Mouse (Mus musculus): ENCODE results near the gene Pcx.
A peak's percentile ranks its signal among the peaks of the same experiment; 100 is the strongest.

Pcx gene

DNA sequence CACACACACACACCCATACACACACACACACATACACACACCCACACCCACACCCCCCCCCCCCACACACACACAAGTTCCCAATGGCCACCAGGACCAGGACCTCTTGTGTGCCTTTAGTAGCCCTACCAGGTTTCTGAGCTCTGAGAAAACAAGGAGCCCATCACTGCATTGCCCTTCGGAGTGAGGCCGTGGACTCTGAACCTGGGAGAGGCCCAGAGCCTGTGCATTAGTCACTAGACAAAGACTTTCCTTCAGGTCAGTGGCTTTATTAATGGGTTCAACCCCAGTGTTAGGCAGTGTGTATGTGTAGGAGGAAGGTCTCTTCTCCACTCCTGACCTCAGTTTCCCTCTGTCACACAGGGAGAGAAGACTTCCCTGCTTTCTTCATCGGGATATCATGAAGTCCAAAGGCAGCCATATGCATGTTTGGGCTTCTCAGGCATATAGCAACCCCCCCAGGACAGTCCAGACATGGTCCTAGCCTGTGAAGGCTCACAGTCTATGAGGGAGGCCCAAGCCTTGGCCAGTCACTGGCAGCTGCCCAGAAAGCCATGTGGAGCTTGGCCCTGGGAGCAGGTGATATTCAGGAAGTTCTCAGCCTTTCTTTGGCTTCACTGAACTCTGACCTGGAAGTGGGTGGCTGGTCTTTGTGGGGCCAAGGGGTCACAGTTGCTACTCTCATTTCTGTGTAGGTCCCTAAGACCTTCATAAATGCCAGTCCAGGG lies 13.6 kb upstream of the Pcx start:
- no peak for DNase-seq (ENCODE audit: low spot score in 2 of 2)

DNA sequence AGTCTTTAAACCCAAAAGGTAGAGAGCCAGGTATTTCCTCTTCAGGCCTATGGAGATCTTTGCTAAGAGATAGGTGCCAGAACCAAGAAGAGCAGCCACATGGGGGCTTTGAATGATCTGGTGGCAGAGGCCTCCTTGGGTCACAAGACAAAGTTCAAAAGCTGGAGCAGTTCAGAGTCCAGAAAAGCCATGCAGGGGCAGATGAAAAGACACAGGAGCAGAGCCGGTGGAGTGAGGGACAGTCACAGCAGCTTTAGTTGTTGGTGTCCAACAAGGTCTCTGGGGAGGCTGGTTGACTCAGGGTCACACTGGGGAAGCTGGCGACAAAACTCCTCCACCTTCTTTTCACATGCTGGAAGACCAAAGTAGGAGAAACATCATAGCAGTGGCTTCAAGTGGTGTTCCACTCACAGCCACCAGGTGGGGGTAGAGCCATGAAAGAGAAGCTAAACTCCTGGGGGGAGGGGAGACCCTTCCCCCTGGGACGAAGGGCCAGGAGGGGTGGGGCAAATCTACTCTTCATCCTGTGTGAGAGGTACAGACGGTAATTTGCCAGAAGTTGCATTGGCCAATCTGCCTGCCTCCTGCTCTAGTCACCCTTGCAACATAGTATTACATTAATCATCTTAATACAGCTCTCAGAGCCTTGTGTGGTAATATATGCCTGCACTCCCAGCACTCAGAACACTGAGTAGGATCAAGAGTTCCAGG lies 12.9 kb upstream of the Pcx start:
- peak in 1 of 2 experiments; percentile 69 for DNase-seq (ENCODE audit: low spot score in 2 of 2)

DNA sequence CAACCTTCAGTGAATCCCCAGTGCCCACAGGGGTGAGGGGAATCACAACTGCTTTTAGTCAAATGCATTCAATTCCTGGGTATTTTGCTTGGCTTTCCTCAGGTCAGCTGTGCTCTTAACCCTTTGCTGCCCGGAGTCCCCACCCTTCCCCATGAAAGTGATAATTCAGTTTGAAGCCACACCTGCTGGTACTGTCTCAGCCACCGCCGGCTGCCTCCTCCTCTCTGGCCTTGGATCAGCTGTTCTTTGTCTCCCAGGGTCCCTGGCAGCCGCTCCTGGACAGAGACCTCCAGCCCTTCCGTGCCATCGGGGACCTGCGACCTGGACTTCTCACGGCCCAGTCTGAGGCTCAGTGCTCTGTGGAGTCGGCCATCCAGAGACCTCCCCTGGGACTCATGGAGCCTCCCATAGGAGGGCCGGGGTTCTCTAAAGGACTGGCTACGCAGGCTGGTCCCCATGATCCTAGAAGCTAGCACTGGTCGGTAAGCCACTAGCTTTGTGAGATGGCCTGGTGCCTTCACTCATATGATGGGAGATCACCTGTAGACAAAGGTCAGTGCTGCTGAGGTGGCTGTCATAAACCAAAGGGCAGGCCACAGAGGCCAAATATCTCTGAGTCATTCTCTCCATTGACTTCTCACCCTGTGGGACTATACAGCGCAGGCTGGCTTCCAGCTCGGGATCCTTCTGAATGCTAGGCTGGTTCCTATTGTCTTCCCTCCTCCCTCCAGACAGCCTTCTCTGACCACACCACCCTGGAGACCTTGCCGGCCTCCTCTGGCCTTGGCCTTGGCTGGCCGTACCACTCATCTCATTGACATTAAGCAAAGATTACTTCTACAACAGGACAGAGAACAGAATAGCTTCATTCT lies 12.0 kb upstream of the Pcx start, which contains the start of gene 2010003K11Rik:
TSS of gene 2010003K11Rik (minus strand) at position 522 of the 872 bp plus-strand sequence.
- no peak for DNase-seq (ENCODE audit: low spot score in 2 of 2)

DNA sequence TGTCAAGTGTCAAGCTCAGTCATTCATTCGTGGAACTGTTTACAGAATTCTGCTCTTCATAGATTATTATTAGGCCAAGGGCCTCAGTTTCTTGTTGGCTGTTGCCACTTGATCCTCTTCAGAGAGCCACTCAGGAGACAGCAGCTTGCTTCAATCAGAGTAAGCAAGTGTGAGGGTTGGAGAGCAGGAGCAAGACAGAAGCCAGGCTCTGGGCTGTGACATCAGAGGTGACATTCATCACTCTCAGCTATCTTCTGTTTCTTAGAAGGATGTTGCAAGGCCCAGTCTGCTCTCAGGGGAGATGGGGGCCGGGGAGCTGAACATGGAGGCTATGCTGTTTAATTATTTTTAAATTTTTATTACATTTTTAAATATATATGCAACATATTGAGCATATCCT lies 7.6 kb upstream of the Pcx start:
- no peak for DNase-seq (ENCODE audit: low spot score in 2 of 2)

DNA sequence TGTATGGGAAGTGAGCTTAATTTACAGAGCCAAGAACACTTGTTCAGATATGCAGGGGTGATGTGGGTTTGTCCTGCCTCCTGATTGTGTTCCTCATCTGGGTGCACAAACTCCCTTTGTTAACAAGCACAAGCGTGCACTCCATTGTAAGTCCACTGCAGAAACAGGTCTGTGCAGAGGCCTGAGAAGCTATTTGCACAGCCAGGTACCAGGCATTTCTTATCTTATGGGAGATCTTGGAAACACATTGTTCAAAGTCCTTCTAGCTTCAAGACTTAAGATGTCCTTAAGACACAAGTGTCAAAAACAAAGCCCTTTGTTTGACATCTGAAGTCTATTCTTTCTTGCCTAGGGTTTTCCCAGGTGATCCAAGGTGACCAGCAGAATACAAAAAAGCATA lies 5.4 kb upstream of the Pcx start:
- no peak for DNase-seq (ENCODE audit: low spot score in 2 of 2)

DNA sequence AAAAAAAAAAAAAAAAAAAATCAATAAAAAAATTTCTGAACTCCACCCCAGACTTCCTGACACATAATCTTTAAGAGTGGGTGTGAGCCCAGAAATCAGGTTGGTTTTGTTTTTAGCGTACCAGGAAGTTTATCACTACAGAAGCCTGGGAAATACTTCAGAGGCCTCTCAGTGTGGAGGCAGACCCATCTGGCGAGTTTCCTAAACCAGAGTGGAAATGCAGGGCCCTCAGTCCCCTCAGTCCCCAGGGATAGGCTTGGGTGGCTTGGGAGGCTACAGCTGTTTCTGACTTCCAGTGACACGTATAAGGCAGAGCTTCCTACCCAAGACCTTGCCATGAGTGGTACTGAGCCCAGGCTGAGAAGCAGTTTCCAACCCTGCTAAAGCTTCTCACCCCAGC lies 2.5 kb upstream of the Pcx start:
- DNase-seq (ENCODE audit: low spot score in 2 of 2): no peak

DNA sequence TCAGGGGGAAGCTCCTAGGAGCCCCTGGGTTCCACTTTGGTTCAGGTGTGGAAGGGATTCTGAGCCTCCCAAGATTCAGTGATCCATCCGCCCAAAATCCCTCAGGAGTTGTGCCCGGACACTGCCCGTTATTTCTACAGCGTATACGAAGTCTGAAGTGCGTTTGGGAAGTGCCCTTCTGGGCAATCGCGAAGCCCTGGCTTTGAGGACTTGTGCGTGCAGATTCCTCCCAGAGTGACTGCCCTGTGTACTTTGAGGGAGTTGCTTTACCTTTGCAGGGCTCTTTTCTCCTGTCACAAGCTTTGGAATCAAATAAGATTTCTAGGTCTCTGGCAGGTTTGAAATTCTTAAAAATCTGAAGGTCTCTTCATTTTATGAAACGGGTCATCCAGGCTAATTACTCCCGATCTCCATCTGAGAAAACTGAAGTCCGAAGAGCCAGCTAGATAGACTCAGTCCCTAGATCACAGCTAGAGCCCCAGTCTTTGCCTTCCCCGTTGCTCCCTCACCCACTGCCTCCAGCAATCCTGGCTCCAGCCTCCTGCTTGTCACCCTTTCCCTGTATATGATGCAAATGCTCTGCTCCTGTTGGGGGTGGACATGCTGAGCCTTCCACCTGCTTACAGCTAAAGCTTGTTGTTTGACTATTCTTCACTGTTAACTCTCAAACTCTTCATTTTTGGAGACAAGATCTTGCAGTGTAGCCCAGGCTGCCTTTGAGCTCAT lies 1.0 kb downstream of the Pcx start:
- no peak for DNase-seq (ENCODE audit: low spot score in 2 of 2)

DNA sequence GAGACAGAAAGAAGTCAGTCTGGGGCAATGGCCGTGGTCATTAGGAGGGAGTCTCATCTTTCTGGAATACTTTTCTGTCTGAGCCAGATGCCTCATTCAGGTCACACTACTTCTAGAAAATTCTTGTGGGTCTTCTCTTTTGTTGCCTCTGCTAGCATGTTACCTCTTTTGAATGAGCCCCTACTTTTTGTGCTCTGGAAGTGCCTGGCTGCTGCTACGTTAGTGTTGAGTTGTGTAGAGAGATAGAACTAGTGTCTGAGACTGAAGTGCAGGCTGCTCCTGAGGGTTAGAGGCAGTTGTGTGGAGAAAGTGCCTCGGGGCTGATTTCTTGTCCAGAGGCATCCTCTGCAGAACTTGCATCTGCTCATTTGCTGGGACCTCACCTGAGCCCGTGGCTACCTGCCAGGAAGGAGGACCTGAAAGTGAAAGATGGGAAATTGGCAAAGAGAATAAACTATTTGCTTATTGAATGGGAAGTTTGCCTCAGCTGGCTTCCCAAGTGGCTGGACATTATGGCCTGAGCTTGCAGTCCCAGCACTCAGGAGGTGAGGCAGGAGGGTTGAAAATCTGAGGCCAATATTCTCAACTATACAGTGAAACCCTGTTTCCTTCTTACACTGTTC lies 3.1 kb downstream of the Pcx start:
- no peak for DNase-seq (ENCODE audit: low spot score in 2 of 2)

DNA sequence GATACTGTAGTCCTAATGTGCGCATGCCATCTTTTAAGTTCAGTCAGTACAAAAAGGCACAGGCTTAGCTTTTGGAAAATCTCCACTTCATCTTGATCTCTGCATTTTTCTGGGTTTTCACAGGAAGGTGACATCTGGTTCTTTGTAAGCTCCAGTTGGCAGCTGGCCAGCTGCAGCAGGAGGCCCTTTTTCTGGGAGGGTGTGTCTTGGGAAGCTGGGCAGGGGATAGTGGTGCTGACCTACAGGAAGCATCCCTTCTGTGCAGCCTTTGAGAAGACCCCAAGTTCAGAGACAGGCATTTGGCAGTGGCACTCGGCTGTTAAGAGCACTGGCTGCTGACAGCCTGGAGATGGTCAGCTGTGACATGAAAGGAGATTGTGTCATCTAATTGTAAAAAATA lies 5.5 kb downstream of the Pcx start:
- DNase-seq (ENCODE audit: low spot score in 2 of 2): no peak

DNA sequence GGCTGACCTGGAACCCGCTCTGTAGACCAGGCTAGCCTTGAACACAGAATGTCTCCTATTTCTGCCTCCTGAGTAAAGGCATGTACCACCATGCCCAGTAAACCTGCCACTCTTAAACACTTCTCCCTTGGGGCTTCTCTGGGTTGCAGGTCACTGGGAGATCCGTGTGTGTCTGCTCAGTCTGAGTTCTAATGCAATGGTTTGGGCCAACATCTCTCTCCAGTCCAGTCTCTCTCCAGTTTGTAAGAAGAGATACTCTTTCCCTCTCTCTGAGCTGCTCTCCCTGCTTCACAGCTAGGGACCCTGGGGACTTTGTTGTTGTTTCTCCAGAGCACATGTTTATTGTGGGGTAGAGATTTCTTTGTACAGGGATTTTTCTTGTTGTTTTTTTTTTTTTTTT lies 6.0 kb downstream of the Pcx start:
- no peak for DNase-seq (ENCODE audit: low spot score in 2 of 2)

DNA sequence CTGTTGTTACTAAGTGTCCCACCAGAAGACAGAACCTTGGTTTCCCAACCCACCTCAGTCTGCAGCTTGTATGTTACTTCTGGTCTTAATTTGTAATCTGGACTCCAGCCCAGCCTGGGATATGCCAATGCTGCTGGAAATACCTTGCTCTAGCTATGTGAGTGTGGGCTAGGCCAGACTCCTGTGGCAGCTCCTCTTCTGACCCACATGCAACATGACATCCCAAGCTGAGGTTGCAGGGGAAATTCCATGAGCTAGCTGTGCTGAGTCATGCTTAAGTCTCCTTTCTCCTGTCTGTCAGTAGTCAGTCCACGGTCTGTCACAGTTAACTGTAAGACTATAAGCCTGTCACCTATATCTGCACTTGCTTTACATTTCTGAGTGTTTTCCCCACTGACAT lies 7.2 kb downstream of the Pcx start:
- no peak for DNase-seq (ENCODE audit: low spot score in 2 of 2)

DNA sequence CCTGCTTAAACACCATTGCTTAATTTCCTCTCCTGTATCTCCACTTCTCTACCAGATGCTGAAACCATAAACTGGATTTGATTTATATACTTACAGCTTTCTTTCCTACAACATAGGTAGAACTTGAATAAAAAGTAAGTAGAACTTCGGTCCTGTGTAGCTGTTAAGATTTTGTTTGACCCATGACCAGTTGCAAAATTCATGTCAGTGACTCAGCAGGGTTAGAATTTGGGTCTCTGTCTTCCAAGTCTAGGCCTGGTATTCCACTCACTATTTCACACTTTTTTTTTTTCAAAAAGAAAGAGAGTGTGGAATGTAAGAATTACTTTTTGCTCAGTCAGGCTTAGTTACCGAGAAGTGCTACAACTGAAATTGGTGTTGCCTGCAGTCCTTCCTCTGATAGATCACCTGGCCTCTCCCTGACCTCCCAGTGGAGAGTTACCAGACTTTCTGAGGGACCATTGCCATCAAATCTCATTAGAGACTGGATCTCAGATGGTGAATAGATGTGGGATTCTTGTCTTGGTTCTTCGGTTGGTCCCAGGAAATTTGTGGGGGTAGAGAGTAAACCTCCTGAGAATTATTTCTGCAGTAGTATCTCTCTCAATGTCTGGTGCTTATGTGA lies 11.3 kb downstream of the Pcx start:
- DNase-seq (ENCODE audit: low spot score in 2 of 2): no peak

DNA sequence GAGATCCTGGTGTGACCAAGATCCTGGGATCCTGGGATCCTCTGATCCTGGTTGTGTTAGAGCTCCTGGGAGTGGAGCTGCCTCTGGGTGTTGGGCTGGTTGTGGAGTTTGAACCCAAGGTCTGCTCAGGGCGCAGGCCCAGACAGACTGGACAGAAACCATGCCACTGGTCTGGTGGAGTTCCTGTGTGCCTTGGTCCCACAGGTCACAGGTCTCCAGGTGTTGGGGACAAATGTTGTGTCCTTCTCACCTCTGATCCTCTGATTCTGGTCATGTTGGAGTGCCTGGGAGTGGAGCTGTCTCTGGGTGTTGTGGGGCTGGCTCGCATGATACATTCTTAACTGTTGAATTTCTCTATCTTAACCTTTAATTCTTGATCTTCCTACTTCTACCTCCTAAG lies 24.4 kb downstream of the Pcx start:
- no peak for DNase-seq (ENCODE audit: low spot score in 2 of 2)

DNA sequence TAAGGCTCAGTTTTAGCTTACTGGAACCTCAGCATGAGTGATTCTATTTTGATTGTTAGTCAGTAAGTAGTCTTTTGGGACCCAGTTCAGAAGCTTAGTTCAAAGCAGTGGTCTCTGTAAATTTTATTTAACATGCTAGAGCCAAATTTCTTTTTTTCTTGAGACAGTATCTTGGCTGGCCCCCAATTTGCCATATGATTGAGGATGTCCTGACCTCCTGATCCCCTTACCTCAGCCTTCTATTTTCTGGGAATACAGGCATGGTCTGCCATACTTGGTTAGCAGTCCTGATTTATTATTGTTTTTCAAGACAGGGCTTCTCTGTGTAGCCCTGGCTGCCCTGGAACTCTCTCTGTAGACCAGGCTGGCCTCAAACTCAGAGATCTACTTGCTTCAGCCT lies 25.6 kb downstream of the Pcx start:
- DNase-seq (ENCODE audit: low spot score in 2 of 2): no peak

DNA sequence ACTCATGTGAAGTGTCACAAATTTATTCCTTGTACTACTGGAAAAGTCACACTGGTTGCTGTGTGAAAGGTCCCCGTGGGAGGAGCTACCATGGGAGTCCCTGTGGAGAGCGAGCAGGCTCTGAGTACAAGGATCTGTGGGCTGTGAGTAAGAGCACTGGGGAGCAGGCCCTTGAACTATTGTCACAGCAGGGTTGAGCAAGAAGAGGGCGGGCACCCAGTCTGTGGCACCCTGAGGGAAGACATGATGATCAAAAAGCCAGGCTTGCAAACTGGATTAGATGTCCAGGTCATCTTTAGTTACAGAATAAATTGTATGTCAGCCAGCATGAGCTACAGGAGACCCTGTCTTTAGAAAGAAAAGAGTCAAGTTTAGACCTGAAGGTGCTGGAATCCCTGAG lies 26.3 kb downstream of the Pcx start:
- no peak for DNase-seq (ENCODE audit: low spot score in 2 of 2)

DNA sequence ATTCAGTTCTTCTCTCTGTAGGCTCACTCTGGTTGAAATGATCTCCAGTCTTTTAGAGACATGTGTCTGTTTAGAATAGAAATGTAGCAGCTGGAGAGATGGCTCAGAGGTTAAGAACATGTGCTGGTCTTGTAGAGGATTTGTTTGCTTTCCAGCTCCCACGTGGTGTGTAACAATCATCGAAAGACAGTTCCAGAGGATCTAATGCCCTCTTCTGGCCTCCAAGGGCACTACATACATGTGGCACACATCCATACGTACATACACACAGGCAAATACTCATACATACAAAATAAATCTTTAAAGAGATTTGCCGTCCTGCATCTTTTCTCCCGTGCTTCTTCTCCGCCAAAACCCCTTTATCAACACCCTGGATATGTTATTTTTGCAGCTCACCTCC lies 30.0 kb downstream of the Pcx start:
- no peak for DNase-seq (ENCODE audit: low spot score in 2 of 2)

DNA sequence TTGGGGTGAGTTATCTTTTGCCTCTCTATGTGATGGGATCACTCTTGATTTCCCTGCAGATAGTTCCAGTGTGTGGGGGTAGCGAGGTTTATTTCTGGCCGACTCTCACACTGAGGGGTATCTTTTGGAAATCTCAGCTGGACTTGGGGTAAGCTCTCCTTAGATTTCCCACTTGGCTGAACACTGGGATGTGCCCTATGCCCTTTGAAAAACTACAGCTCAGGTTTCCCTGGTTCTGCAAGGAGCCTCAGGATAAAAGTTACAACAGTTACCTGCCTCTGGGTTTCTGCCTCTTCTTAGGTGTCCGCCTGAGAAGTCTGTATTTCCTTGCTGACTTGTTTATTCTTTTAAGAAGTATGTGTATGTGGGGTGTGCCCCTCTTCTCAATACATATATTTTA lies 30.7 kb downstream of the Pcx start:
- no peak for DNase-seq (ENCODE audit: low spot score in 2 of 2)

DNA sequence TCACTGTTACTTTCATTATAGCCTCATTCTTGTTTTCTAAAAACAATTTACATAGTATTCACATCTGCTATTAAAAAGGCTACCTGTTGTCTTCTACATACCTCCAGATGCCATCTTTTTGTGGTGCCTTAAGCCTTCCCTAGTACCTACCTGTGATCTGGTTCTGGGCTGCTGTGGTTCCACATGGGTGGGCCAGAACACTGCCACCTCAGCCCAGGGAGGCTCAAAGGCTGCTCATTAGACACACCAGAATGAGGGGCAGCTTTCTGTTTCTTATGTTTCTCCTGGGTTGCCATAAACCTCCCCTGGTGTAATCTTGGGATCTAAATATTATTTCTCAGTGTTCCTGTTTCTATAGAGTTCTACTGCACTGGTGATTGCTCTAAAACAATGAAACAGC lies 31.8 kb downstream of the Pcx start:
- no peak for DNase-seq (ENCODE audit: low spot score in 2 of 2)

DNA sequence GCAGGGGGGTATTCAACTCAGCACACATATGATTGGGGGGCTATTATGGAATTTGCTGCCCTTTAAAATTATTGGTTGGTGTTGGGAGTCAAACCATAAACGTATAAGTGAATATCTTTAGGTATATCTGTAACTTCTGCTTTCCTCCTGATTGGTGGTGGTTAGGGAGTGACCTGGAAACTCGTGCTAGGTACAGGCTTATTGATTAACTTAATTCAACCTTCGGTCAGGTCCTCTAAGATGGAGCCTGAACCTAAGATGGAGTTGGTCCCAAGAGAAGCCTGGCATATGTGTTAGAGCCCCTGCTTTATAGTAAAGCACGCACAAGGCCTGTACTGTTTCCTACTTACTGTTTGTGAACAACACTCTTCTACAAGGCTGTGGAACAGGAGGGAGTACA lies 34.8 kb downstream of the Pcx start:
- no peak for DNase-seq (ENCODE audit: low spot score in 2 of 2)

DNA sequence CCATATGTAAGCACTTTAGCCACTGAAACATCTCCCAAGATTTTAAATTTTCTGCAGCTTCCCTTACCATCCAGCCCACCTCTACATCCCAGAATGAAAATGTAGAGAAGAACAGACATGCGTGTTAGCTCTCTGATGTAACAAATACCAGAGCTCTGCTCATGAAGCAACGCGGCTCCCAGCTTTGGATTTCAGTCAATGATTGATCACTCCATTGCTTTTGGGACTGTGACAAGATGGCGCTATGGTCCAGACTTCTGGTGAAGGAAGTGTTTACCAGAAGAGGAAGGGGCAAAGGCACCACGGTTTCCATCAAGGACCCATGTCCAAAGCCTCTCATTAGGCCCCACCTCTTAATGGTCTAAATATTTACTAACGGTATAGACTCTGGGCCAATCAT lies 35.6 kb downstream of the Pcx start:
- DNase-seq (ENCODE audit: low spot score in 2 of 2): no peak

DNA sequence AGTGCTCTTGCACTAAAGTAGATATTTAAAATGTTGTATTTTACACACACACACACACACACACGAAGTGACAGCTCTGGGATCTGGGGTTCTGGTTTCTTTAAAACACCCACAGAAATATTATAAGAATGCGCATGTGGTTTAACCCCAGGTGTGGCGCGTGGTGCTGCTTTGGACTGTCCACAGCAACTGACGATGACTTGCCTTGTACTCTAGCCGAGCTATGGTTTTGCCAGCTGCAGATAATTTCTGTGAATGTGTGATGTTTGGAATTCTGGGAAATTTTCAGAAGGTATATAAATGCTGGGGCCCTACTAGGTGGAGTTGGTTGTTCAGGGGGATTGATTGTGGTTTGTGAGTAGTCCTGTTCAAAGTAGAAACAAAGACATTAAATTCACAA lies 37.5 kb downstream of the Pcx start:
- no peak for DNase-seq (ENCODE audit: low spot score in 2 of 2)

All from frontal cortex, postnatal 10 days (tissue).